Mouse (Mus musculus): ENCODE data around the gene Spata32. TPM values are rescaled to one million over a fixed set of nuclear protein-coding genes. Genes with fewer than 3 reads are reported as not detected.

The Spata32 gene
- total and polyA plus RNA-seq, 3 experiments: not detected

DNA sequence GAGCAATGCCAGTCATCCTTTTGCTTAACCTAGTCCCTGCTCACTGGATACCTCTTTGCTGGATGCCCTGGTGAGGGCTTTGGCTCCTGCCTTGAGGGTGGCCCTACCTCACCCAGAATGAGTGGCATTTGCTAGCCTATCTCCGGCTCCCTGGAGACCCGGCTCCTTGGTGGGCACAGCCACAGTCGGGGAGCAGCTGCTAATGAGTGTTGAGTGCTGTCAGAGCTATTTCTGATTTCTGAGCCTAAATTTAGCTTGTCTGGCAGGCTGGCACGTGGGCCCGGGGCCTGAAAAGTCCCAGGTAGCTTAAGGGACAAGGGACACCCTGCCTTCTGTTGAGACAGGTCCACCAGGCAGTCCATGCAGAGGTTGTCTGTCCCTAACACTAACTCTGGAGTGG lies 41.0 kb downstream of the Spata32 start:
- H3K9ac ChIP-seq (ENCODE audit: insufficient read depth, low read depth): peak overlapping the region; percentile 60
- H3K36me3 ChIP-seq (replicated peaks in 1 of 2; ENCODE audit: control insufficient read depth in 1 of 2, insufficient read depth in 1 of 2, low read length in 1 of 2): peaks cover 28 to 37% of the 10 kb centered on the region in 2 experiments
- dilution Hi-C loops (cut with MboI; ENCODE audit: extremely low pct_ligation_motif_present, extremely low pct_unique_long_range_greater_than_20kb, low sequenced_read_pairs): no loop called here
- no peak for TF ChIP-seq POLR2A (IDR thresholded peaks at IDR 0.05; ENCODE audit: low read depth, low read length)
- peak; percentile 92 for TF ChIP-seq MEF2A (IDR thresholded peaks at IDR 0.05; ENCODE audit: borderline replicate concordance, low read depth, low read length)
- TF ChIP-seq CHD2 (IDR thresholded peaks at IDR 0.05; ENCODE audit: low read length): no peak
- no peak for TF ChIP-seq GABPA (IDR thresholded peaks at IDR 0.05; ENCODE audit: insufficient replicate concordance, low read depth, low read length)
- TF ChIP-seq PAX5 (IDR thresholded peaks at IDR 0.05; ENCODE audit: low read length): no peak
- TF ChIP-seq BHLHE40 (IDR thresholded peaks at IDR 0.05; ENCODE audit: low read depth, low read length): peak; percentile 92
- TF ChIP-seq NELFE (IDR thresholded peaks at IDR 0.05; ENCODE audit: low read depth, low read length): no peak
- peak; percentile 37; the same call in 1 of the 2 replicates for TF ChIP-seq TCF12 (IDR thresholded peaks at IDR 0.05; ENCODE audit: low read depth, low read length)
- peak; percentile 21; the same call in 1 of the 2 replicates for TF ChIP-seq EP300 (IDR thresholded peaks at IDR 0.05; ENCODE audit: low read length)
- TF ChIP-seq RCOR1 (conservative IDR thresholded peaks at IDR 0.05; ENCODE audit: low read depth, low read length): no peak
- TF ChIP-seq MAZ (IDR thresholded peaks at IDR 0.05; ENCODE audit: low read depth, low read length): no peak
- TF ChIP-seq ELF1 (IDR thresholded peaks at IDR 0.05; ENCODE audit: low read depth, low read length): no peak
- no peak for TF ChIP-seq NRF1 (IDR thresholded peaks at IDR 0.05; ENCODE audit: low read depth, low read length)
- TF ChIP-seq MAX (IDR thresholded peaks at IDR 0.05; ENCODE audit: low read length): peak; percentile 74
- TF ChIP-seq UBTF (IDR thresholded peaks at IDR 0.05; ENCODE audit: low read depth, low read length): no peak
- no peak for TF ChIP-seq ZC3H11A (IDR thresholded peaks at IDR 0.05; ENCODE audit: low read depth, low read length)
- TF ChIP-seq POLR2AphosphoS2 (IDR thresholded peaks at IDR 0.05; ENCODE audit: low read depth, low read length): no peak
- peak; percentile 13 for TF ChIP-seq USF1 (IDR thresholded peaks at IDR 0.05; ENCODE audit: low read depth, low read length)
- no peak for TF ChIP-seq ZNF384 (IDR thresholded peaks at IDR 0.05; ENCODE audit: low read depth, low read length)
- peak; percentile 57 for TF ChIP-seq ETS1 (conservative IDR thresholded peaks at IDR 0.05; ENCODE audit: low read depth, low read length)
- no peak for TF ChIP-seq KAT2A (IDR thresholded peaks at IDR 0.05; ENCODE audit: insufficient replicate concordance, low read length)
- TF ChIP-seq JUN (IDR thresholded peaks at IDR 0.05; ENCODE audit: insufficient read depth, low read depth, low read length): no peak
- no peak for TF ChIP-seq CHD1 (IDR thresholded peaks at IDR 0.05; ENCODE audit: low read depth, low read length)
- peak; percentile 34; the same call in 1 of the 2 replicates for TF ChIP-seq IRF4 (IDR thresholded peaks at IDR 0.05; ENCODE audit: low read depth, low read length)
- no peak for TF ChIP-seq SMC3 (IDR thresholded peaks at IDR 0.05; ENCODE audit: low read depth, low read length)
- no peak for TF ChIP-seq E2F4 (IDR thresholded peaks at IDR 0.05; ENCODE audit: insufficient replicate concordance, low read depth, low read length)
- TF ChIP-seq MXI1 (IDR thresholded peaks at IDR 0.05; ENCODE audit: low read depth, low read length): peak; percentile 60; the same call in 1 of the 2 replicates
- DNase-seq (ENCODE audit: extremely low read depth): peak; percentile 36
- H3K9me3 ChIP-seq (replicated peaks; ENCODE audit: low read length): no peaks in the 10 kb centered on the region
- no peaks in the 10 kb centered on the region for H3K27me3 ChIP-seq (replicated peaks)
- peaks cover 67% of the 10 kb centered on the region for H3K79me2 ChIP-seq (replicated peaks; ENCODE audit: control insufficient read depth, extremely low read depth, insufficient read depth, poor library complexity, severe bottlenecking)
- H3K4me1 ChIP-seq (ENCODE audit: control insufficient read depth in 1 of 2, insufficient read depth in 2 of 2): peaks cover 34 to 91% of the 10 kb centered on the region in 2 experiments
- peak overlapping the region; percentile 10 to 51 (median 39) for H3K4me3 ChIP-seq (replicated peaks in 1 of 3; ENCODE audit: low read depth in 2 of 3, low read length in 2 of 3, poor library complexity in 1 of 3)
- peak overlapping the region; percentile 92 for H3K27ac ChIP-seq (ENCODE audit: insufficient read depth, low read depth)
- peak overlapping the region; percentile 93 for H3K4me2 ChIP-seq (ENCODE audit: insufficient read depth, low read depth, poor library complexity, severe bottlenecking)
- in situ Hi-C loops (cut with MboI; ENCODE audit: low pct_ligation_motif_present, low pct_unique_long_range_greater_than_20kb, low sequenced_read_pairs): no loop called here

Data from CH12.LX (cell line).